Mouse (Mus musculus) stomach, embryonic 14.5 days (tissue): ENCODE measurements at regions not wholly inside any gene's neighbourhood (a gene's known extent, or its start where the extent isn't known, plus 50 kb on each side); places are given as distances from the start of the nearest gene placed in this dataset.

Experiments
- ATAC-seq: fragments of 200-750 bp; cut with Nextera tagmentation; 2 replicates; pipeline ENCODE4 v1.8.0; 2017; ENCODE audit warnings: low read depth, moderate TSS enrichment; ENCODE audit not compliant: insufficient number of reproducible peaks, insufficient read depth, low FRiP score
- H3K27ac ChIP-seq: fragments of 300-500 bp; sonication (generic); 2 replicates; pipeline ENCODE4 v1.5.1; 2014; ENCODE audit warnings: mild to moderate bottlenecking, low read length, moderate library complexity, mixed read lengths
- H3K27me3 ChIP-seq: fragments of 300-500 bp; sonication (generic); 2 replicates; pipeline ENCODE4 v1.6.1; 2014; ENCODE audit warnings: low read length, control low read depth, mixed read lengths; ENCODE audit not compliant: control insufficient read depth, insufficient read depth
- H3K36me3 ChIP-seq: fragments of 300-500 bp; sonication (generic); 2 replicates; pipeline ENCODE4 v1.6.1; 2014; ENCODE audit warnings: mild to moderate bottlenecking, control low read depth, low read length, moderate library complexity, mixed read lengths; ENCODE audit not compliant: control insufficient read depth, insufficient read depth
- H3K4me1 ChIP-seq: fragments of 300-500 bp; sonication (generic); 2 replicates; pipeline ENCODE4 v1.6.1; 2014; ENCODE audit warnings: low read length, control low read depth, mixed read lengths; ENCODE audit not compliant: control insufficient read depth, insufficient read depth
- H3K4me2 ChIP-seq: fragments of 300-500 bp; sonication (generic); replicated peaks from 2 replicates; pipeline ENCODE4 v1.6.1; 2014; ENCODE audit warnings: low read depth, low read length, control low read depth
- H3K4me3 ChIP-seq: fragments of 300-500 bp; sonication (generic); 2 replicates; pipeline ENCODE4 v1.5.1; 2014; ENCODE audit warnings: low read depth, low read length, control low read depth
- H3K9ac ChIP-seq: fragments of 300-500 bp; sonication (generic); replicated peaks from 2 replicates; pipeline ENCODE4 v1.6.1; 2014; ENCODE audit warnings: low read depth, mild to moderate bottlenecking, control low read depth, low read length, moderate library complexity, mixed read lengths
- H3K9me3 ChIP-seq: fragments of 300-500 bp; sonication (generic); 2 replicates; pipeline ENCODE4 v1.6.1; 2016; ENCODE audit warnings: low read depth, low read length, control low read depth; ENCODE audit not compliant: control insufficient read depth
- WGBS: fragments of 180-500 bp; shearing (Covaris S2); extraction: QIAGEN DNeasy Blood & Tissue Kit; methylation state at CpG from one replicate; pipeline ENCODE4 v1.1.7; 2014; 5-methylcytosine and 5-hydroxymethylcytosine counted together

GRCm38 (mm10) chr3:103422806-103423205 is 143.7 kb downstream of the Trim33 start:
- no peak overlapping the region for H3K27ac ChIP-seq
- WGBS: 88% methylated on average over 12 of the region's 12 CpGs
- no peak overlapping the region for H3K4me2 ChIP-seq
- H3K27me3 ChIP-seq: no peaks in the 10 kb centered on the region
- no peak overlapping the region for H3K4me3 ChIP-seq
- H3K9ac ChIP-seq: no peak overlapping the region
- H3K4me1 ChIP-seq: peaks cover 22% of the 10 kb centered on the region; the same call in 1 of the 2 replicates
- no peaks in the 10 kb centered on the region for H3K9me3 ChIP-seq
- no peaks in the 10 kb centered on the region for H3K36me3 ChIP-seq
- no peak for ATAC-seq

- Histone ChIP-seq H3K9me3 (no peaks in the 10 kb centered on the region), H3K4me2 (no peak overlapping the region), H3K36me3 (no peaks in the 10 kb centered on the region), H3K27ac (no peak overlapping the region), H3K4me1 (peaks cover 22% of the 10 kb centered on the region; the same call in 1 of the 2 replicates), H3K27me3 (no peaks in the 10 kb centered on the region), H3K9ac (no peak overlapping the region), H3K4me3 (no peak overlapping the region)
- WGBS: 91% methylated on average over 4 of the region's 4 CpGs
- ATAC-seq: no peak
Observed at GRCm38 (mm10) chr3:103423290-103423689, 144.2 kb downstream of the Trim33 start.

- peaks cover 7% of the 10 kb centered on the region; the same call in 1 of the 2 replicates for H3K4me1 ChIP-seq
- H3K36me3 ChIP-seq: no peaks in the 10 kb centered on the region
- H3K4me2 ChIP-seq: no peak overlapping the region
- 81% methylated on average over 19 of the region's 19 CpGs for WGBS
- no peak overlapping the region for H3K4me3 ChIP-seq
- H3K9me3 ChIP-seq: no peaks in the 10 kb centered on the region
- H3K9ac ChIP-seq: no peak overlapping the region
- no peaks in the 10 kb centered on the region for H3K27me3 ChIP-seq
- H3K27ac ChIP-seq: no peak overlapping the region
- no peak for ATAC-seq
Observed at GRCm38 (mm10) chr3:103425812-103426430, 146.8 kb downstream of the Trim33 start.

- Histone ChIP-seq H3K4me2 (no peak overlapping the region), H3K27me3 (no peaks in the 10 kb centered on the region), H3K9ac (no peak overlapping the region), H3K27ac (peak overlapping the region; percentile 74), H3K4me3 (no peak overlapping the region), H3K9me3 (no peaks in the 10 kb centered on the region), H3K36me3 (no peaks in the 10 kb centered on the region), H3K4me1 (0 out of 2 replicates have a peak, but pooled peaks cover 2% of the 10 kb centered on the region)
- WGBS: 9% methylated on average over 5 of the region's 5 CpGs
- no peak; the same call in 1 of the 2 replicates for ATAC-seq
Observed at GRCm38 (mm10) chr3:103429227-103429788, 145.7 kb upstream of the Syt6 start.

- no peak for ATAC-seq
- Histone ChIP-seq H3K4me3 (no peak overlapping the region), H3K27ac (peak overlapping the region; percentile 61; the same call in 1 of the 2 replicates), H3K9ac (no peak overlapping the region), H3K4me2 (no peak overlapping the region), H3K27me3 (no peaks in the 10 kb centered on the region), H3K36me3 (no peaks in the 10 kb centered on the region), H3K9me3 (no peaks in the 10 kb centered on the region), H3K4me1 (0 out of 2 replicates have a peak, but pooled peaks cover 2% of the 10 kb centered on the region)
- 56% methylated on average over 4 of the region's 4 CpGs for WGBS
Observed at GRCm38 (mm10) chr3:103430131-103430530, 144.9 kb upstream of the Syt6 start.

- no peak overlapping the region for H3K27ac ChIP-seq
- H3K4me1 ChIP-seq: 0 out of 2 replicates have a peak, but pooled peaks cover 5% of the 10 kb centered on the region
- no peaks in the 10 kb centered on the region for H3K27me3 ChIP-seq
- no peak overlapping the region for H3K4me3 ChIP-seq
- WGBS: 38% methylated on average over 5 of the region's 5 CpGs
- H3K4me2 ChIP-seq: no peak overlapping the region
- no peak overlapping the region for H3K9ac ChIP-seq
- H3K36me3 ChIP-seq: no peaks in the 10 kb centered on the region
- ATAC-seq: no peak
- no peaks in the 10 kb centered on the region for H3K9me3 ChIP-seq
Observed at GRCm38 (mm10) chr3:103432254-103432653, 142.8 kb upstream of the Syt6 start.

- Histone ChIP-seq H3K4me1 (0 out of 2 replicates have a peak, but pooled peaks cover 8% of the 10 kb centered on the region), H3K4me3 (no peak overlapping the region), H3K27ac (peak overlapping the region; percentile 21; the same call in 1 of the 2 replicates), H3K9ac (no peak overlapping the region), H3K9me3 (no peaks in the 10 kb centered on the region), H3K36me3 (no peaks in the 10 kb centered on the region), H3K4me2 (no peak overlapping the region), H3K27me3 (no peaks in the 10 kb centered on the region)
- no peak for ATAC-seq
- WGBS: 42% methylated on average over 9 of the region's 9 CpGs
Observed at GRCm38 (mm10) chr3:103436902-103437603, 138.0 kb upstream of the Syt6 start.

- no peak overlapping the region for H3K4me2 ChIP-seq
- no peaks in the 10 kb centered on the region for H3K36me3 ChIP-seq
- no peaks in the 10 kb centered on the region for H3K27me3 ChIP-seq
- no peak overlapping the region for H3K27ac ChIP-seq
- peaks cover 10% of the 10 kb centered on the region; the same call in 1 of the 2 replicates for H3K4me1 ChIP-seq
- ATAC-seq: 0 out of 2 replicates have a peak, but pooled peaks have one; percentile 18
- WGBS: 62% methylated on average over 12 of the region's 12 CpGs
- no peak overlapping the region for H3K4me3 ChIP-seq
- H3K9ac ChIP-seq: no peak overlapping the region
- no peaks in the 10 kb centered on the region for H3K9me3 ChIP-seq
Observed at GRCm38 (mm10) chr3:103438791-103439354, 136.2 kb upstream of the Syt6 start.
